Mouse (Mus musculus): Measurements from ENCODE around the gene 5031439G07Rik.
A peak's percentile ranks its signal among the peaks of the same experiment; 100 is the strongest.
"Not testable (repeated sequence)": the region's sequence is repeated elsewhere in the genome, so short reads cannot be mapped to it uniquely, and the experiment has no call there.

5031439G07Rik gene

DNA sequence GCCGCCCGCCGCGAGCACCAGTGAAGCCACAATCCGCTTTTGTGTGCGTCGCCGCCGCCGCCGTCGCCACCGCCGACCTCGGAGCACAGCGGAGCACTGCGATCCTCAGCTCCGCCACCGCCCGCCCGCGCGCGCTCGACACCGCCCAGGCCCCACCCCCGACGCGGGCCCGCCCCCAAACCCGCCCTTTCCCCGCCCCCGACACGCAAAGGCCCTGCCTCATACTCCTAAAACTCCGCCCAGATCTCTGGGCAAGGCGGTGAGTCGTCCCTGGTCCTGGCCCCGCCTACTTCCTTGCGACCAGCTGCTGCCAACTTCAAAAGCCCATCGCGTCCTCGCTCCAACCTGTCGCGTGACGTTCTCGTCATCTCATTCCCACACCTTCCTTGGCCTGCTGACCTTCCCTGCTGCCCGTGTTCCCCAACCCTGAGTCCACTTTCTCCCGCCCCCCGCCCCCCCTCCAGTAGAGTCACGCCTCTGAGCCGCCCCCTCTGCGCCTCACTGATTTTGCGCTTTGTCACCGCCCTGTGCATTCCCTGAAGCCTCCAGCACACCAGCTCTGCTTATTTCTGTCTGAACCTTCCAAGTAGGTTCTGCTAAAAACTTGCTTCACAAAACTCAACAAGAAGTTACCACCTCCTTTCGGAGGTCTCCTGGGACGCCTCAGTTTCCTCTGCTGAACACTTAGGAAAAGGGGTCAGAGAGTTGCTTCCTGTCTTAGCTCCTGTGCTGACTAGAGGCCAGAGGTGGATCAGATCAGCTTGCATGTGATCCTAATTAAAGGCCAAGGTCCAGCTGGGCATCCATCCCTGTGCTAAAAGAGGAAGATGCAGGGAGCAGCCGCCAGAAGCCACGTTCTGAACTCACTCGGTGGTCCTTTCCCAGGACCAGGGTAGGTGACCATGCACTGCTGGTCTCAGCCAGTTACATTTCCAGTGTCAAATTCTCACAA, at the start of gene 5031439G07Rik:
5031439G07Rik (minus strand) TSS at position 678 of the 952 bp plus-strand sequence.
- DNase-seq = peak; percentile 89 to 94

DNA sequence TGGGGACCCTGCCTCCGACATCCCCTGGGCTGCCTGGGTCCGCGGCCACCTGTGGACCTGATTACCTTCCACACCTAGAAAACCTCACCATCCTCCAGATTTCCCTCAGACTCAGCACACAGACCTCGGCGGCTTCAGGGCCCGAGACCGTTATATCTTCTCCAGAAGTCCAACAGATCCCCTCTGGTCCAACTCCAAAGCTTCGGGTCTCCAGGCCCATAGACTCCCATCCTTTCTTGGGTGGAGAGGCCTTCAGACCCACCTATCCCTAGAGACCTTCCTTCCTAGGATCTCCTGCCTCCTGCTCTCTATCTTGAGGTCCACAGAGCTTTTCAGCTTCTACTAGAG, 49.0 kb upstream of the 5031439G07Rik start:
- DNase-seq = no peak

DNA sequence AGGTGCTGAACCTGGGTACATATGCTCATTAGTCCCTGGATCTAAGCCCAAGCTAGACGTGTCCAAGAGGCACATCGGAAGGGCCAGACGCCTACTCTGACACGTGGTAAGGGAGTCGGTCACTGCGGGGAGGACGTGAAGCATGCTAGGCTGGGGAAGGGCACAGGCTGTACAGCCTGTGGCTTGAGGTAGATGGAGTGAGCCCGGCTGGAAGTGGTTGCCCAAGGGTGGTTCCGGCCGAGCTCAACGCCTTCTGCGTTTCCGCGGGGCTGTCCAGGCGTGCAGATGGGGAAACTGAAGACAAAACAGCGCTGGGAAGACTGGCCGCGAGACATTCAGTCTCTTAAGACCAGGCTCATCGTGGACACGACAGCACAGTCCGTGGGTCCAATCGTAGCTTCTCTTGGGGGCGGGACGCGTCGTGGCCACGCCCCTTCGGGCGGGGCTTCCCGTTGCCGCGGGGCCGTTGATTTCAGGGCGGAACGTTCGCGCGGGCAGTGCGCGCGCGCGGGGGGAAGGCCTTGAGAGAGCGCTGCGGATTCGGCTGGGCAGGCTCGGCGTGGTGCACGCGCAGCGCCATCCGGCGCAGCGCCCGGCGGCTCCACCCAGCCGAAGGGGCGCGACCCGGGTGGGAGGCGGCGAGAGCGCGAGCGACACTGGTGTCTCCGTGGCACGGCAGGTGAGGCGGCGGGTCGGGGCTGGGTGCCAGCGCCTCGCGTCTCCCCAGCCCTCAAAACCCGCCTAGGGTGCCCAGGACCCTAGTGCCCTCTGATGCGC, 48.4 kb upstream of the 5031439G07Rik start:
- DNase-seq = peak; percentile 97 to 98

DNA sequence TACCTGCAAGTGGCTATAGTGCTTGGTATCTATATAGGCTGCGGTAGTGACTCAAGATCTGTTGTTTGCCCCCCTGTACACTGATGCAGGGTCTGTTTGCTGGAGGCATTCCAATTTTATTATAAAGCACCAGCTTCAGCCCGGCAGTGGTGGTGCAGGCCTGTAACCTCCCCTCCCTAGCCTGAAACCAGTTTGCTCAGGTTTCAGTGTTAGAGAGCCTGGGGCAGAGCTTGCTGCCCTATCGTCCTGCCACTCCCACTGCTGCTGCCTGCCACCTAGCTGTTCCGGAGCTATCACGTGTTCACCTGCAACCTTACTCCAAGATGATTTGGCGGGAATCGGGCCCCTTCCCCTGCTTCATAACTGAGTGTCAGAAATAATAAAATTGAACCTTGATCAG, 45.6 kb upstream of the 5031439G07Rik start:
- DNase-seq = not testable (repeated sequence)

DNA sequence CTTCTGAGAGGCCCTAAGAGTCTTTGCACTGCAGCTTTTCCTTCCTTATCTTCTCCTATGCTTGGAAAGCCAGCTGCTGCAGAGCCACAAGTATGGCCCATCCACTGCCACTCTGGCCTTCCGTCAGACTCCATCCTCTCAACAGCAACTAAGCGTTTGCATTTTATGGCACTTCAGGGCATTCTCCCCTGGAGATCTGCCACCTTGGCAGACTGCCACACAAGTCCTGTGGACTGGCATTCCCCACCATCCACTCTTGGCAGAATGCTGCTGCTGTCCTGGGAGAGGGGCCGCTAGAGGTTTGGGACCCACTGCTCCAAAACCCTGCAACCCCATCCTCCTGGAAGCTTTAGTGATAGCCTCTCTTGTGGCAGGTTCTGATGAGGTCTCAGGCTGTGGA, 43.5 kb upstream of the 5031439G07Rik start:
- no peak for DNase-seq

DNA sequence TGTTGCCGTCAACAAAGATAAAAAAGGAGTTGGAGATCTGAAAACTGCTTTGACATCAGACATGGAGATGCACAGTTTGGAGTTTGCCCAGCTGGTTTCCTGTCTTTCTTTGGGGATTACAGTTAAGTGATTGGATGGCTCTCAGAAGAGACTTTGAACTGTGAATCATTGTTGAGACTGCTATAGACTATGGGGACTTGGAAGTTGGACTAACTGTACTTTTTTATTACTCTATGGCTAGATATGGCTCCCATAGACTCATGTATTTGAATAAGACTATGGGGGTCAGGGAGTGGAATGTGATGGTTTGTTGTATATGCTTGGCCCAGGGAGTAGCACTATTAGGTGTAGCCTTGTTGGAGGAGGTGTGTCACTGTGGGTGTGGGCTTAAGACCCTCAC, 42.3 kb upstream of the 5031439G07Rik start:
- DNase-seq = not testable (repeated sequence)

DNA sequence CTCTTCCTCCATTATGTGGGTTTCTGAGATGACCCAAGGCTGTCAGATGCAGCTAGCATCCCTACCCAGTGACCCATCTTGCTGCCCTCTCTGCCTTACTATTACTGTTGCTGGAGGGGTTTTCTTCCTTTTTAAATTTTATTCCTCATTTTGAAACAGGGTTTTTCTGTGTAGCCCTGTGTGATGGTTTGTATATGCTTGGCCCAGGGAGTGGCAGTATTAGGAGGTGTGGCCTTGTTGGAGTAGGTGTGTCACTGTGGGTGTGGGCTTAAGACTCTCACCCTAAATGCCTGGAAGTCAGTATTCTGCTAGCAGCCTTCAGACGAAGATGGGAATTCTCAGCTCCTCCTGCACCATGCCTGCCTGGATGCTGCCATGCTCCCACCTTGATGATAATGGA, 40.3 kb upstream of the 5031439G07Rik start, which contains the start of gene Fam118a:
Fam118a (plus strand) TSS at position 301 of the 400 bp plus-strand sequence.
- not testable (repeated sequence) for DNase-seq

DNA sequence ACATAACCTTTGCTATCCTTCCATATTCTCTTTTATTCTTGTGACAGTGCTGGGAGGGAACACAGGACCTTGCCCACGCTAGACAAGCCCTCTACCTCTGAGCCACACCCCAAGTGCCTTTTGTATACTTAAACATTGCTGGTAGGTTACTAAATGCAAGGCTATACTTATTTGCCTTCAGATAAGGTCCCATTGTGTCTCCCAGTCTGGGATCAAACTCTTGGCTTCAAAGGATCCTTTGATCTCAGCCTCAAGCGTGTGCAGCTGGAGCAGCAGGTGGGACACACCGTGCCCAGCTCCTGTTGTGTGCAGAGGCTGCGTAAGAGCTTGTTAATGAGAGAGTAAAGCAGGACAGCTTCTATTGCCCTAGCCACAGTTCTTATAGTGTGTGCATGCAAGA, 39.4 kb upstream of the 5031439G07Rik start:
- no peak for DNase-seq

DNA sequence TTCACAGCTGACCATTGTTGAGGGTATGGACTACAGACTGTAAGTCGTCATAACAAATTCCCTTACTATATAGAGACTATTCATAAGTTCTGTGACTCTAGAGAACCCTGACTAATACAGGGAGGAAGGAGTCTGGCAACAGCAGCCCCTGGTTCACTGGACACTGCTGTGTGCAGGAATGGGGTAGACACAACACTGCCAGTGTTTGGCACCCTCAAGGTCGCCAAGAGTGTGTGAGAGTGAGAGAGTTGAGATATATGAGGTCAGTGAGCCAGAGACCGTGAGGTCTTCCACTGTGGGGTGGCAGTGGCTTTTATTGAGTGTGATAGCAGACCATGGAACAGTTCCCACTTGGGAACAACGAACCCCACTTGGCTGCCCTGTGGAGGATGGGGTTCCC, 37.8 kb upstream of the 5031439G07Rik start:
- DNase-seq = no peak

DNA sequence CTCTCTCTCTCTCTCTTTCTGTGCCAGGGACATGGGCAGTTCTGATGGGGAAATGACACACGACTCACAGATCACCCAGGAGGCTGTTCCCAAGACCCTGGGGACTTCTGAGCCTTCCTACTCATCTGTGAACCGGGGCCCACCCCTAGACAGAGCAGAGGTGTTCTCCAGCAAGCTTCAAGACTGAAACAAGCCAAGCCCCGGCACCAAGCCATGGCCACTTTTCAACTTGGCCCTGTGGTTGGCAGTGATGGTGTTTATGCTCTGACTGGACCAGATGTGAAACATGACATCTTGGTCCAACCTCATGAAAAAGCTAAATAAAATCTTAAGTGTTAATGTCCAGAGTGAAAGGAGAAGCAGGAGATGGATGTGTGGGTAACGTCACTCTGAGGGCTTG, 33.9 kb upstream of the 5031439G07Rik start:
- DNase-seq = no peak

DNA sequence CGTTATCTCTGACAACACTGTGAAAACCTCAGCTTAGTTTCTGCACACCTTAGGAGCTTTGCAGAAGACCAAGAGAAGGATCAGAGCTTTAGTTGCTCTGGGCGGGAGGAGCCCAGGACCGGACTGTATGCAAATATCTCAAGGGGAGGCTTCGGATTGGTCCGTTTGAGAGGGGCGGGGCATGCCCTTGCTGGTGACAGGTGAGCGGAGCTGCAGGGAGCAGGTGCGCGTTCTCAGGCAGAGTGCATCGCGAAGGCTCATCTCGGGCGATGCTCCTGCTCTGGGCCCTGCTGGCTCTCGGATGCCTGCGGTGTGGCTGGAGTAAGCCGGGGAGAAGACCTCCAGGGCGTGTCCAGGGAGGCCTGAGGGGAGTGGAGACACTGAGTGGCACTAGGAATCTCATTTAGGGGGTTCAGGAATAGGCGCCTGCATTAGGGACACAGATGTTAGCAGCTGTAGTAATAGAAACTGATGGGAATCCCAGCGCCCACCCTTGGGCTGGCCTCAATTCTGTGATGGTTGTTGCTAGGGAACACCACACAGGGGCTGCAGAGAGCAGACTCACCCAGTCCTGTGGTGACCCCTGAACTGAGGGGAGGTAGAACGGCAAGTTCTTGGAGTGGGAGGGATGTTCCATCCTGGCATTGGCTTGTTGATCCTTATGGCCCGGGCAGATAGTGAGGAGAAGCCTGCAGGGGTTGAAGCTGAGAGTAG, 28.8 kb upstream of the 5031439G07Rik start, which contains the start of gene Upk3a:
Upk3a (plus strand) TSS at position 191 of the 714 bp plus-strand sequence.
- DNase-seq = peak; percentile 29 to 49

DNA sequence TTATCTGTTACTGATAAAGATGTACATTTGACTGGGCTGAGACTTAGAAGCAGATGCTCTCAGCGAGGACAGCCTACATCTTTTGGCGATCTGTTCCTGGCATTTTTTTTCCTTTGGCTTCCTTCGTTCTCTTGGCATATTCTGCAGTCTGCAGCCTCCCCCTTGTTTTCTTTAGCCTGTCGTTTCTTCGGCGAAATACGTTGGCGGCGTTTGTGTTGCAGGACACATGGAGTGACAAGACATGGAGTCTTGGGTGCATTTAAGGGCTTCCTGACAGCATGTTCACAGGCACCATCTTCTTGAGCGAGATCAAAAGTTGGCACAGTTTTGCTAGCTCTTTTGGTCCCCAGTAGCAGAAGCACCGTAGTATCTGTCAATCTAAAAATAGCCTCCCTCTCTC, 27.4 kb upstream of the 5031439G07Rik start:
- DNase-seq = no peak

DNA sequence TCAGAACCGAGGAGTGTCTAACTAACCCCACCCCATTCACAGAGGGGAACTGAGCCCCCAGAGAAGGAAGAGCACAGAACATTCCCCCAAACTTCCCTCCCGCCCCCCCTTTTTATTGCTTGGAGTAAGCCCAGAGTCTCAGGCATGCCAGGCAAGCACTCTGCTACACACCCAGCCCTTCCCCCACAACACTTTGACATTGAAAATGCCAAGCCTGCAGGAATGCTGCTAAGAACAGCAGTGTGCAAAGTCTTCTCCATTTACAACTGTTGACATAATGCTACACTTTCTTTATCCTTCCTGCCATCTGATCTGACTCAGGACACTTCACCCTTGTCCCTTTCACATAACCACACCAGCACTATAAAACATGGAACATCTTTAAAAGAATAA, 24.3 kb upstream of the 5031439G07Rik start:
- DNase-seq = no peak

DNA sequence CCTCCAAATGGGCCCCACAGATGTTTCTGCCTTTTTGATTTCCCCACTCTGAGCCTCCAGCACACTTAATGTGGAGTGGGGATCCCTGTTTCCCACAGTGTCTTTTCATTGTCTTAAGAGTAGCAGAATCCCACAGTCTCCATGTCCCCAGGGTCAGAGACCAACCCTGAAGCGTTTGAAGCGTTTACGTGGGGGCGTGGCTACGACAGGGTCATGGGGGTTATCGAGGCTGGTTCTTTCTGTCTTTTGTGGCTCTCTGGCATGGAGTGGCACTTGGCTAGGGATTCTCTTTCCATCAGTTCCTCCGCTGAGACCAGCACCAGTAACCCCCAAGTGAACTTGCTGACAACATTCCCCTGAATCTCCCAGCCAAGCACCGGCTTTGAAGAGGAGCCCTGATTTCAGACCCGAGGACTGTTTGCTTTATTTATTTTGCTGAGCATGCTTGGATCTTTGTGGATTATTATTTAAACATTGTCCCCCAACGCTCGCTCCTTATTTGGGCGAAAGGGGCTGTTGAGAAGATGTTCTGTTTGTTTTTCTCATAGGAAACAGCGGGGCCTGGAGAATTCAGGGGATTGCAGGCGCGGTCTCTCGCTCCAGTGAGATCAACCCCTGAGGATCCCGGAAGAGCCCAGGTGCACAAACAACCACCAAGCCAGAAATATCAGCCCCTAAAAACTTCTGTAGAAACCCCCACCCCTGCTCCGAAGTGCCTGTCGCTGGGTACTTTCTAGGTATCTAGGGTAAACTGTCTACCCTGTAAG, 23.7 kb upstream of the 5031439G07Rik start:
- no peak for DNase-seq

DNA sequence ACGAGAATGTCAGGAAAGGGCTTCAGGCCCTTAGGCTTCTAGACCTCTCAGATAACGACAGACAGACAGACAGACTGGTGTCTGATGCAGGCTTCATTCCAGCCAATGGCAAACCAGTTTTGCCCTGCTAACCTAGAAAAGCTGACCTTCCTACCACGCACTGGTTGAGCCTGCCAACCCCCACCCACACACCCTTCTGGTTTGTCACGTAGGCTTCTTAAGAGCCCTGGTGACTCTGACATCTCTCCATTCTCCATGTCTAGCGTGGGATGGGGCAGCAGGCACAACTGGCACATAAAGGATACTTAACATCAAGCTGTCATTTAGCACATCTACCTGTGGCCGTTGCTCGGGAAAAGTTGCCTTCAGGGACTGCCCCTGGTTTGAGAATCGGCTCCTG, 21.3 kb upstream of the 5031439G07Rik start:
- no peak for DNase-seq

DNA sequence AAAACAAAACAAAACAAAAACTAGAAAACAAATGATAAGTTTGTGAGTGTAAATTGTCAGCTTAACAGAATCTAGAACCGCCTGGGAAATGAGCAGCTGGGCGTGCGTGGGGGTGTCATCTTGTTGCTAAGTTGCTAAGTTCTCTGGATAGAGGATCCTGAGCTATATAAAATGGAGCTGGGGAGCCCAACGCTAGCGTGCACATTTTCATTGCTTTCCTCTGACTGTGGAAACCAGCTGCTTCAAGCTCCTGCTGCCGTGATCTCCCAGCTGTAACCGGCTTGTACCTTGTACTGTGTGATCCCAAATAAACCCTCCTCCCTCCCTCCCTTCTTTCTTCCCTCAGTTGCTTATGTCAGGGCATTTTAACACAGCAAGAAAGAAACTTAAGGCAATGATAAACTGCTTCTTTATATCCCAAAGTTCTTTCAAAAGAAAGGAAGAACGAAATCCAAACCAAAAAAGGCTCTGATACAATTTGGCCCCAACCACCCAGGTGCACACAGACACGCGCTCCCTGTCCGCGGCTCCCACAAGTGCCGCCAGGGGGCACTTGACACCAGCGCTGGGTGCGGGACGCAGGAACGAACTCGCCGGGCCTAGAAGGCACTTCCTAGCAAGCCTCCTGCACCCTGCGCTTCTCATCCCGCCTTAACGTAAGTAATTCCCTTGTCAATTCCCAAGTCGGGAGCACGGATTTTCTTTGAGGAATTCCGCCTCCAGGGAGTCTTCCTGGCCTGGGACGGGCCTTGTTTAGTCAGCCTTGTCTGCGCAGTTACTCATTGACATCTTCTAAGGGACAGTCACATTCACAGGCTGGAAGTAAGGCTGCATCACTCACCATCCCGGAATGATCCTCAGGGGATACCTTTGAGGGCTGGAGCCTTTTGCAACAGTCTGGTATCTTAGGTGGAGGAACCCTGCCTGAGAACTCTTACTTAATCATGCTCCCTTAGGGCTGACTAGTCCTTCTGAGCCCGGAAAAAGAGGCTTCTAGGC, 12.9 kb upstream of the 5031439G07Rik start:
- DNase-seq = peak; percentile 79 to 83

DNA sequence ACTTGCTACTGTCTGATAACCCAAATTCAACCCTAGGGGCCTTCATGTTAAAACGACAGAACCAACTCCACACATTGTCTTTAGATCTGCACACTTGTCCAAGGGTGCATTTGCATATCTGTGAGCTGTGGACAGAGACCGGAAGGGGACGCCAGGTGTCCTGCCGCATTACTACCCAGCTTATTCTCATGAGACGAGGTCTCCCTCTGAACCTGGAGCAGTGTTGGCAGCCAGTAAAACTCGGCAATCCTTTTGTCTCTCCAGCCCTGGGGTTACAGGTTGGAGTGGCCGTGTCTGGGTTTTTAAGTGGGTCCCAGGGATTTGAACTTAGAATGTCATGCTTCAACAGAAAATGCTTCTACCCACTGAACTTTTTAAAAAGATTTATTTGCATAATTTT, 11.6 kb upstream of the 5031439G07Rik start:
- DNase-seq = no peak

DNA sequence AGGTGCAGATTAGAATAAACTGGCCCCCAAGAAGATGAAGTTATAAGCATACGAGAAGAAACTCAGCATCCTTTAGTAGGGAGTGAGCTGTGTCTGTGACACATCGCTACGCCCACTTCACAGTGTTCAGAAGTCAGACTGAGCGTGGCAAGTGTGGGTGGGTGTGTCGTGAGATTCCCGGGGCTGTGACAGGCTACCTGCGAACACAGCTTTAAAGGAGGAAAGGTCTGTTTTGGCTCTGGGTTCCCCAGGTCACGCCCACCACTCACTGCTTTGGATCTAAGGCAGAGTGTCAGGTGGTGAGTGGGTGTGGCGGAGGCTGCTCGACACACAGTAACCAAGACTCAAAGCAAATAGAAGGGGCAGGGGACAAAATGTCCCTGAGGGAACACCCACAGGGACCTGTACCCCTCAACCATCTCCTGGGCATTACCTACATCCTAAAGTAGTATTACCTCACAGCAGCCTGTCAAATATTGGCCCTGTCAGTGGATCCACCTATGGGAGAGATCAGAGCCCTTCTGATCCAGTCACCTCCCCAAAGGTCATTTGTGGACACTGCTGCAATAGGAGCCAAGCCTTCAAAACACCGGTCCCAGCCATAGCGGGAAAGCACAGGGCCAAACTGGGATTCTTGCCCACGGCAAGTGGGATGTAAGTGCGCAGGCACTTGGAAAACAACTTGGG, 9.6 kb upstream of the 5031439G07Rik start:
- DNase-seq = no peak

DNA sequence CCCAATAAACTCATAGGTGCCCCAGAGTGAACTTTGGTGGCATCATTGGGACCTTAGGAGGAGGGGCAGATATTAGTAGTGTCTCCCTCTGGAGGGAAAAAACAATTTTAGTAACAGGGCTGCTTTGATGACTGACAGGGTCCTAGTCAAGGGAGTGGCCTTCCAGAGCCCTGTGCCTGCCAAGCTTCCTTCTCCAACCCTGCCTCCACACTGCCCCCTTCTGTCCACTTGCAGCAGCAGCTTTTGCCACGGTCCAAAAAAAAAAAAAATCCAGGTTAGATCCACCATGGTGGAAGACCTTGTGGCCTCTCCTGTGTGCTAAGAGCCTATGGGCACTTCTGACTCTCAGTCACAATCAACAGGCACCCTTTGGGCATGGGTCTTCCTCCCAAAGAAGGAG, 7.6 kb upstream of the 5031439G07Rik start:
- peak; percentile 46 to 52 for DNase-seq

DNA sequence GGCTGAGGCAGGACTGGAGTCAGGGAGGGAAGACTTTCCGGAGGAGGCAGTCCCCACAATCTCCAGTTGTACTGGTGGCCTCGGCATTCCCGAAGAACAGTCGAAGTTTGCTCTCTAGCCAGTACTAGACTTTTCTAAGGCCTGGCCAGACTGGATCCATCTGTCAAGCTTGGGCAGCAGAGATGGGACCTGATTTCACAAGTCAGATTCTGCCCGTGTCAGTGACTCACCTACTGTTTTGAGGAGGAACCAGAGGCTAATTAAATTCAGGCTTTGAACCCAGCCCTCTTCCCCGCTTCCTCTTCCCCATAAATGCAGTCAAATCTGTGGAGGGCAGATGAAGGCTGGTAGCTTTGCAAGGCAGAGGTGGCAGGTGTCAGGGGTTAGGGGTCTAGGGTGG, 6.7 kb upstream of the 5031439G07Rik start:
- DNase-seq = no peak
